Mouse (Mus musculus) common myeloid progenitor, adult 5-6 weeks (primary cell): ENCODE measurements around the gene H2-D1. TPM values are rescaled to one million over a fixed set of nuclear protein-coding genes. Genes with fewer than 3 reads are reported as not detected.
"Not testable (repeated sequence)": the region's sequence is repeated elsewhere in the genome, so short reads cannot be mapped to it uniquely, and the experiment has no call there.

Source experiments
- ATAC-seq: replicated peaks from 2 replicates; pipeline ENCODE4 v1.8.0; 2016; ENCODE audit warnings: low read depth, mild to moderate bottlenecking, moderate TSS enrichment, inconsistent platforms; ENCODE audit not compliant: poor library complexity, severe bottlenecking
- total RNA-seq: library from RNA; stranded (forward); fragments of 200-1000, 187-1606 nt; gene quantifications from 2 replicates; pipeline ENCODE4 v1.2.3, GENCODE M21; 2017

The H2-D1 gene
- 427 and 466 TPM in 2 replicates for total RNA-seq

GRCm38 (mm10) chr17:35262664-35263522, at the start of gene H2-D1:
Gene H2-D1 (plus strand): TSS chr17:35262730.
- ATAC-seq = peak; percentile 79

DNA sequence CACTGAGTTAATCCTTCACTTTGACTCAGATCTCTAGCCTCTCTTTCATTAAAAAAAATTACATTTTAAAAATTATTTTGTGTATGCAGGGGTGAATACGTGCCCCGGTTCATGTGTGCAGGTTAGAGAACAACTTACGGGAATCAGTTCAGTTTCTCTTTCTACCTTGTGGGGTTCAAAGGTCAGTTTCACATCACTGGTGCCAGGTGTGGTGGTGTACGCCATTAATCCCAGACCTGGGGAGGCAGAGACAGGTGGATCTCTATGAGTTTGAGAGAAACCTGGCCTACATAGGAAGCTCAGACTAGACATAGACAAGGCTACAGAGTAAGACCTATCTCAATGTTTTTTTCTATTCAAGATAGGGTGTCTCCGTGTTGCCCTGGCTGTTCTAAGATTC, 49.5 kb upstream of the H2-D1 start:
- no peak for ATAC-seq

DNA sequence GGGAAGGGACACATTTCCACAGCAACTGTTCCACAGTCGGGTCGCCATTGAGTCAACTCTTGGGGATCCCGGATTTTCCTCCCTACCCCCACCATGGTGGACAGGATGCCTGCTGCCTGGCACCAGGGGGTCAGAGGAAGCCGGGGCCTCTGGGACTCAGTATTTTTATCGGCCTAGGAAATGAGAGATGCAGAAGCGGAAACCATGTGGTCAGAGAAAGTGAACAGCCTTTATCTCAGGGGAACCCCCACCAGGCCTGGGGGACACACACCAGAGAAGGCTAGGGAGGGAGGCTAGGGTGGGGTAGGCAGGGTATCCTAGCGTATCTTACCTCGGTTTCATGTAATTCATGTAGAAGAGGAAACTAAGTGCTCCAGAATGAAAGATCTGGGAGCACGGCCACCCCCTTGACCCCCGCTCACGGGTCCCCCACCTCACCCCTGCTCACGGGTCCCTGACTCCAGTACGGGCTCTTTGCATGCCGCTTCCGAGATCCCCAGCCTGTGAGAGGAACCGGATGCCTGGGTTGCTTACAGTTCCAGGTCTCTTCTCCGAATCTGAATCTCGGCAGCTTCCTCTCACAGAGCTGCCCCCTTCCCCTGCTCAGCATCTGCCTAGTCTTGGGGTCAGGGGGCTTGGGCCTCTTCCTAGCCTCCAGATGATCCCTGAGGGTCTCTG, 43.9 kb upstream of the H2-D1 start:
- ATAC-seq = peak; percentile 61

- peak; percentile 66 for ATAC-seq
These were observed 42.9 kb upstream of the H2-D1 start for GRCm38 (mm10) chr17:35219601-35220041.

DNA sequence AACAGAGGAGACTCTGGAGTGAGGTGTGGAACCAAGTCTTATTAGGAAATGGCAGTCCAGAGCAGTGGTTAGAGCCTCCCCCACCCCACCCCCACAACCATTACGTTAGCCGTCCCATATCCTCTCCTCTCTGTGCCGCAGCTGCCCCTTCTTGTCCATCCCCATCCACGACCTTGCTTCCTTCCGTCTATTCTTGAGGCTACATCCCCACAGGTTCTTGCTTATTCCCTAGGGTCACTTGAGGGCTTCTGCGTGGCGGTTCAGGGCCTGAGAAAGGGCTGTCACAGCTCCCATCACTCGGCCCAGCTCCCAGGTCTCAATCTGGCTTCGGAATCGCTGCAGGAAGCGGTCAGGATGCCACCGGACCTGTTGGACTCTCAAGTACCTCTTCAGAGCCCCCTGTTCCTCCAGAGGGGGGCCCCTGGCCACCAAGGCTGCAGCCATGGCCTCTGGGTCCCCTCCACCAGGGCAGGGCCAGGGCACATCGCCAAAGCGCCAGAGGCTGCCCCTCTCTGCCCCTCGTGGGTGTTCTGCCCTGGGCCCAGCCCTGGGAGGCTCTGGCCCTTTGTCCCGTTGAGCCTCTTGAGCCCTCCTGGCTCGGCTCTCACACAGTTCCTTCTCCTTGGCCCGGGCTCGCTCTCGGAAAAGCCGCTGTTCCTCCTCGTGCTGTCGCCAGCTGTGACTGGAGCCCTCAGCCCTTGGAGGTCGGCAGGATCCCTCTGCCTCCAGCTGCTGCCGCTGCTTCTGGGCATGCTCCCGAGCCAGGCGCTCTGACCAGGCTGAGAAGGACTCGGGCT, 42.2 kb upstream of the H2-D1 start, which contains the start of gene Gm16181:
TSS of gene Gm16181 (plus strand) at position 679 of the 797 bp plus-strand sequence.
- no peak for ATAC-seq

DNA sequence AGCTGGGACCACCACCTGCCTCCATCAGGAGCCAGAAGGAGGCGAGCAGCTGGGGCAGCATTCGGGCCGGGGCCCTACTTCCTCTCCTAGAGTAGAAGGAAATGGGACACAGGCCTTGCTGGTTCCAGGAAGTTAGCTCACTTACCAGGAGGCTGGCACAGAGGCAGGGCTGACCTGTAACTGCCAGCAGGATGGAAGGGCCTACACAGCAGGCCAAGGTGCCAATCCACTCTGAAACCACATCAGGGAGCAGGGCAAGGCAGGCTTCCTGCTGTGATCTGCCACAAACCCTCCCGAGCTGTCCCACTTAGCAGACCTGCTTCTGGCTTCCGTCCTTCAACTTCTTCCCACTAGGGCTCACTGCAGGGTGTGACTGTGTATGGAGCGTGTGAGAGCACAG, 40.2 kb upstream of the H2-D1 start:
- ATAC-seq = peak; percentile 59

DNA sequence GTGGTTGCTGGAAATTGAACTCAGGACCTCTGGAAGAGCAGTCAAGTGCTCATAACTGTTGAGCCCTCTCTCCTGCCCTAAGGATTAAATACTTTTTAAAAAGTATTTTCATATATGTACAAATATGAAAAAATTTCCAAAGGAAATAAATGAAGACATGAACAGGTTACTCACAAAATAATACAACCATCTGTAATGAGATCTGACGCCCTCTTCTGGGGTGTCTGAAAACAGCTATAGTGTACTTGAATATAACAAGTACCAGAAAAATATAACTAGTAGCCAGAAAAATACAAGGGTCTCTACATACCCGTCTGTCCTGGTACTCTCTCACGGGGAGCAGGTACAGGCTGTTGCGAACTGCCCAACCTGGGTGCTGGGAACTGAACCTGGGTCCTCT, 37.9 kb upstream of the H2-D1 start:
- no peak for ATAC-seq

GRCm38 (mm10) chr17:35225456-35225855, 37.1 kb upstream of the H2-D1 start:
- no peak for ATAC-seq

- no peak for ATAC-seq
These were observed 35.9 kb upstream of the H2-D1 start for GRCm38 (mm10) chr17:35226561-35227046.

DNA sequence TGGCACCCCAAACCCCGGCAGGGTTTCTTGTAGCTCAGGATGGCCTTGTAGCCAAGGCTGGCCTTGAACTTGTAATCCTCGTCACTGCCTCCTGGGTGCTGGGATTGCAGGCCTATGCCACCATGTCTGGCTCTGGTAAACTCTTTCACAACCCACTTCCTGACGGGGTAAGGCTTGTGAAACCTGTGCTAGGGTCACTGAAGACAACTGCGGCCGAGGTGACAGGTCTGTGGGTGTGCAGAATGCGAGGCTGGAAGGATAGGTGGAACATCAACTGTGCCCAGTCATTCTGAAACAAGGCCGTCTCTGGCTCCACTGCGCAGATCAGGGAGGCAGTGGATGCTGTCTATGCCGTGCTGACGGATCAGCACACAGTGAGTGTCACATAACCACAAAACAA, 31.5 kb upstream of the H2-D1 start:
- no peak for ATAC-seq

- 0 out of 2 replicates have a peak, but pooled peaks have one; percentile 12 for ATAC-seq
These were observed 30.5 kb upstream of the H2-D1 start for GRCm38 (mm10) chr17:35232043-35232442.

DNA sequence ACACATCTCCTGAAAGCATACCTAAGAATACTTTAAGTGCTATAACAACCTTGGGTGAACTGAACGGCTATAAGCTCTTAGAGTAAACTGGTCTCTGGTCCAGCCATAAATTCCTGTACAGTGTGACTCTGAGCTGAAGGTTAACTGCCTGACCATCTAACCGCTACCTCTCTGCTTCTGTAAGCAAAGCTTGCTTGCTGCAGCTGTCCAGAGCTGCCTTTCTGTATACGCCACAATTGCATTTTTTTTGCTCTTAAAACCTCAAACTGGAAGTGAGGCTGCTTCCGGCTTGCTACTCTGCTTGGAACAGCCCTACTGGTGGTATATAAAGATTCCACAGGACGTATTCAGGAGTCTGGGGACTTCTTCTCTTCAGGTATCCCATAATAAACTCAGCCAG, 29.9 kb upstream of the H2-D1 start:
- peak; percentile 13 for ATAC-seq

- ATAC-seq = no peak
These were observed 29.2 kb upstream of the H2-D1 start, which contains the start of gene Atp6v1g2 for GRCm38 (mm10) chr17:35233114-35233980. Gene Atp6v1g2 (plus strand): TSS chr17:35233660.

DNA sequence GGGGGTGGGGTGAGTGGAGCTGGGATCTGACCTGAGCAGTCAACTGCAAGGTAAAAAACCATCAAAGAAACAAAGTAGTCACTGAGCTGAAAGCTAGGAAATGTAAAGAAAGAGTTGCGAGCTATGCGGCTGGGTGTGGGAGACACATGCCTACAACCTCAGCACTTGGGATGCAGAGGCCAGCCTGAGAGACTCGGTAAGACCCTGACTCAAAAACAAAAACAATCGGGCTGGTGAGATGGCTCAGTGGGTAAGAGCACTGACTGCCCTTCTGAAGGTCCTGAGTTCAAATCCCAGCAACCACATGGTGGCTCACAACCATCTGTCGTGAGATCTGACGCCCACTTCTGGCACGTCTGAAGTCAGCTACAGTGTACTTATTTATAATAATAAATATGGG, 28.4 kb upstream of the H2-D1 start:
- not testable (repeated sequence) for ATAC-seq

- no peak for ATAC-seq
These were observed 27.6 kb upstream of the H2-D1 start for GRCm38 (mm10) chr17:35234903-35235302.

- ATAC-seq = peak; percentile 68
These were observed 26.7 kb upstream of the H2-D1 start, which contains the start of gene Nfkbil1 for GRCm38 (mm10) chr17:35235614-35236389. Gene Nfkbil1 (minus strand): TSS chr17:35235792.

DNA sequence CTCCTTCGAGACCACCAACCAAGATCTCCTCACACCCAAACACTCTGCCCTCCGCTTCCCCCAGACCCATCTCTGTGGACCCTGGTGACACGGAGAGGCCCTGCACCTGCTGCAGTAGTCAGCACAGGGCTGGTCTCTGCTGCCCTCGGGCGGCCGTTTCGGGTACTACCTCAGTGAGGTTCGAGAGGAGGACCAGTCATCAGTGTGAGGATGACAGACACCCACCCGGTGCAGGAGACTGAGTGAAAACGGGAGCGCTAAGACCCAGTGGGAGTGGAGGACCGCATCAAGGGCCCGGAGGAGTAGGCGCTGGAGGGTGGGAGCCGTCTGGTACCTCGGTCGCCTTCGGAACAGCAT, 26.2 kb upstream of the H2-D1 start:
- ATAC-seq = peak; percentile 69

DNA sequence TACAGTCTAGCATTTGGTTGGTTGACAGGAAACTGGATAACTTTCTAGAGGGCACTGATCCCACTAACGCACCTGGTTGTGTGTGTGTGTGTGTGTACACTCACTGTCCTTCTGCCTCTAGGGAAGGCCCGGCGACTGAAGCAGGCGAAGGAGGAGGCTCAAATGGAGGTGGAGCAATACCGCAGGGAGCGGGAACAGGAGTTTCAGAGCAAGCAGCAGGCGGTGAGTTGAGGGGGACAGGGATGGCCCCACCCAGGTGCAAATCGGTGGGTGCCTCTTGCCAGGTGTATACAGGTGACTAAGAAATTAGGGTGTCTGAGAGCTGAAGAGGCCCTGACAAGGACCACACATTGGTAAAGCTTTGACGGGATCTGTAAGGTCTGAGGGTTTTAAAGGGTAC, 25.5 kb upstream of the H2-D1 start:
- no peak for ATAC-seq
